Mouse (Mus musculus) heart, embryonic 15.5 days (tissue): ENCODE results near the gene P2rx7. TPM values are rescaled to one million over a fixed set of nuclear protein-coding genes. Genes with fewer than 3 reads are reported as not detected.

Experiments
- ATAC-seq: fragments of 200-750 bp; cut with Nextera tagmentation; replicated peaks from 2 replicates; pipeline ENCODE4 v1.8.0; 2017; ENCODE audit warnings: low read depth, moderate TSS enrichment; ENCODE audit not compliant: insufficient number of reproducible peaks, insufficient read depth, low FRiP score
- H3K27ac ChIP-seq: fragments of 300-500 bp; sonication (generic); 2 replicates; pipeline ENCODE4 v1.5.1; 2015; ENCODE audit warnings: mild to moderate bottlenecking, inconsistent platforms
- H3K27me3 ChIP-seq: fragments of 300-500 bp; sonication (generic); 2 replicates; pipeline ENCODE4 v1.6.1; 2015; ENCODE audit warnings: inconsistent platforms
- H3K36me3 ChIP-seq: fragments of 300-500 bp; sonication (generic); 2 replicates; pipeline ENCODE4 v1.6.1; 2015; ENCODE audit warnings: mild to moderate bottlenecking, inconsistent platforms
- H3K4me1 ChIP-seq: fragments of 300-500 bp; sonication (generic); replicated peaks from 2 replicates; pipeline ENCODE4 v1.6.1; 2015; ENCODE audit warnings: inconsistent platforms
- H3K4me2 ChIP-seq: fragments of 300-500 bp; sonication (generic); 2 replicates; pipeline ENCODE4 v1.6.1; 2015; ENCODE audit warnings: inconsistent platforms, mild to moderate bottlenecking, moderate library complexity
- H3K4me3 ChIP-seq: fragments of 300-500 bp; sonication (generic); 2 replicates; pipeline ENCODE4 v1.5.1; 2015; ENCODE audit warnings: mild to moderate bottlenecking, inconsistent platforms
- H3K9ac ChIP-seq: fragments of 300-500 bp; sonication (generic); 2 replicates; pipeline ENCODE4 v1.6.1; 2015; ENCODE audit warnings: mild to moderate bottlenecking, inconsistent platforms
- H3K9me3 ChIP-seq: fragments of 300-500 bp; sonication (generic); replicated peaks from 2 replicates; pipeline ENCODE4 v1.6.1; 2016; ENCODE audit warnings: inconsistent platforms
- WGBS: fragments of 180-500 bp; shearing (Covaris S2); methylation state at CpG from one replicate; pipeline ENCODE4 v1.1.7; 2015; ENCODE audit warnings: mixed read lengths; 5-methylcytosine and 5-hydroxymethylcytosine counted together
- polyA plus RNA-seq: library from polyadenylated mRNA; unstranded; fragments of >200 nt; fragmentation: Nextera tagmentation; extraction: Ambion mirVana; gene quantifications from 2 replicates; pipeline ENCODE4 v1.2.1, GENCODE M21; 2015

Gene P2rx7
- polyA plus RNA-seq, 1 experiment from 2014 or later, result 3.0 TPM

- Histone ChIP-seq H3K9ac (no peak overlapping the region), H3K9me3 (no peaks in the 10 kb centered on the region), H3K36me3 (no peaks in the 10 kb centered on the region), H3K4me1 (peaks cover 29% of the 10 kb centered on the region), H3K4me3 (no peak overlapping the region), H3K27me3 (no peaks in the 10 kb centered on the region), H3K4me2 (no peak overlapping the region), H3K27ac (no peak overlapping the region)
- ATAC-seq, result no peak
- 81% methylated on average over 11 of the region's 11 CpGs for WGBS
Observed at GRCm38 (mm10) chr5:122624952-122625479, 18.7 kb upstream of the P2rx7 start.

- H3K4me2 ChIP-seq, result no peak overlapping the region
- no peak overlapping the region for H3K9ac ChIP-seq
- H3K4me3 ChIP-seq, result no peak overlapping the region
- no peaks in the 10 kb centered on the region for H3K27me3 ChIP-seq
- 82% methylated on average over 14 of the region's 14 CpGs for WGBS
- no peaks in the 10 kb centered on the region for H3K9me3 ChIP-seq
- H3K4me1 ChIP-seq, result peaks cover 22% of the 10 kb centered on the region
- H3K36me3 ChIP-seq, result no peaks in the 10 kb centered on the region
- no peak for ATAC-seq
- H3K27ac ChIP-seq, result no peak overlapping the region
Observed at GRCm38 (mm10) chr5:122625565-122626252, 18.0 kb upstream of the P2rx7 start.

DNA sequence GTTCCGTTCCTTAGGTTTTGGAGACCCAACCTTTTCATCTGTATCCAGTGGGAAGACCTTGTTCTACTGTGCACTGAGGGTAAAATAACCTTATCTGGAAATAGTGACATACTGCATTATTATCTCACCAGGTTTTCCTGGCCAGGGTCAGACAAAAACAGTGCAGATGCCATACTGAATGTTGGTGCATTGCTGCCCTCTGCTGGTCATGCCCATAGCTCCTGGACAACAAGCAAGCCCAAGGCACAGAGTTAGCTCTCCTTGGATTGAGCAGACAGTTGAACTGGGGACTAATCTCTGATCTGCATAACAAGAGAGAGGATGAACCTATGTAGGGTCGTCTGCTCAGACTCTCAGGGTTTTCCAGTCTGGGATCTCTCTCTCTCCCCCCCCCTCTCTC, 16.5 kb upstream of the P2rx7 start:
- Histone ChIP-seq H3K4me1 (peaks cover 9% of the 10 kb centered on the region), H3K4me2 (no peak overlapping the region), H3K9me3 (no peaks in the 10 kb centered on the region), H3K36me3 (no peaks in the 10 kb centered on the region), H3K4me3 (no peak overlapping the region), H3K9ac (no peak overlapping the region), H3K27me3 (no peaks in the 10 kb centered on the region), H3K27ac (peak overlapping the region; percentile 14; the same call in 1 of the 2 replicates)
- peak; percentile 79 for ATAC-seq
- 21% methylated on average over 2 of the region's 2 CpGs for WGBS

GRCm38 (mm10) chr5:122635228-122635627, 8.5 kb upstream of the P2rx7 start:
- 78% methylated on average over 8 of the region's 8 CpGs for WGBS
- Histone ChIP-seq H3K9me3 (no peaks in the 10 kb centered on the region), H3K9ac (no peak overlapping the region)

DNA sequence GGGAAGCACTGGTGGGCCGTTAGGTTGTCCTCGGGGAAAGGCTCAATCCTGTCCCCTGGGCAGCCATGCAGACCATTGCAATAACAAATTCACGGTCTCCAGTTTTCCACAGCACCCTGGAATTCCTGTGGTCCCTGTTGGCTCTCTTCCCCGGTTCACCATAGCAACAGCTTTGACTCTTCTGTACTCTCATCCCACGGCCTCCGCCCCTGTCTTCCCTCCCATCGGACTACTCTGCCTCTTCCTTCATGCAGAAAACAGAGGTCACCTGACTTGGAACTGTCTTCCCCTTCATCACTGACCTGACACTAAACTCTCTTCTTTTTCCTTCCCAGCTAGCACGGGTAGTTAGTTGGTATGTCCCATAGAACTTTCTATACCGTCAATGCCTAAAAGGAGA, 7.4 kb upstream of the P2rx7 start:
- no peak for ATAC-seq
- Histone ChIP-seq H3K27me3 (no peaks in the 10 kb centered on the region), H3K4me3 (no peak overlapping the region), H3K4me1 (peaks cover 7% of the 10 kb centered on the region; the same call in 1 of the 2 replicates), H3K4me2 (no peak overlapping the region), H3K9ac (no peak overlapping the region), H3K36me3 (no peaks in the 10 kb centered on the region), H3K9me3 (no peaks in the 10 kb centered on the region), H3K27ac (no peak overlapping the region)
- 75% methylated on average over 9 of the region's 9 CpGs for WGBS

More at GRCm38 (mm10) chr5:122635228-122635627, 8.5 kb upstream of the P2rx7 start:
- Histone ChIP-seq H3K27ac (no peak overlapping the region), H3K4me3 (no peak overlapping the region), H3K36me3 (no peaks in the 10 kb centered on the region), H3K27me3 (no peaks in the 10 kb centered on the region), H3K4me1 (peaks cover 7% of the 10 kb centered on the region; the same call in 1 of the 2 replicates), H3K4me2 (no peak overlapping the region)
- no peak for ATAC-seq

DNA sequence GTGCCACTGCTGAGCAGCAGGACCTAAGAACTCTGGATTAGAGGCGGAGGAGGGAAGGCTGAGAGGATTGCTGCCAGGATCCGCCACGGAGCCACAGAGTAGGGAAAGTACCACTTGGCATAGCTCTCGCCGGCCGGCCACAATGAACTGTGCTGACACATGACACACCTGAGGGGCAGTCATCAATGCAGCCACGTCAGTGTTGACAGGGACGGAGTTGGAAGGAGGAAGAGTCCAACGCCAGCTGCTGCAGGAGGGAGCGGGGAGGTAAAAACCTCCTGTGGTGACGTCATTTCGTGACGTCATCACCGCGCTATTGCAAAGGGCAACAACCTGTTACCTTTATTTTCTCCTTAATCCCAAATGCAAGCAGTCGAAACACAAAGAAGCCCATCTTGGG, 6.8 kb upstream of the P2rx7 start:
- Histone ChIP-seq H3K9me3 (no peaks in the 10 kb centered on the region), H3K27ac (no peak overlapping the region), H3K9ac (no peak overlapping the region), H3K4me2 (peak overlapping the region; percentile 52), H3K36me3 (no peaks in the 10 kb centered on the region), H3K27me3 (no peaks in the 10 kb centered on the region), H3K4me1 (peaks cover 7% of the 10 kb centered on the region; the same call in 1 of the 2 replicates), H3K4me3 (peak overlapping the region; percentile 20)
- peak; percentile 45; the same call in 1 of the 2 replicates for ATAC-seq
- 32% methylated on average over 16 of the region's 16 CpGs for WGBS

DNA sequence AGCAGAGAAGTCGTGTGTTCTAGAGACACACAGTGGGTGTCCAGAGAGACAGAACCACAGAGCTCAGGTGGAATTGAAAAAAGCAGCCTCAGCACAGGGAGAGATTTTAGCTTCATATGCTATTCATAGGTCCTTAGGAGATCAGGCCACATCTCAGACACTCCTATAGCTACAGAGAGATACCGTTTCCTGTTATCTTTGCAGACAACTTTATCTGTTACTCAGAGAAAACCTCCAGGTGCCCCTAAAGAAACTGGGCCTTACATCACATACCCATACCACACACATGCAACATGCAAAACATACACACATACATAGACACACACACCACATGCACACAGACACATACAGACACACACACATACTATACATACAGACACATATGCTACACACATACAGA, 5.4 kb upstream of the P2rx7 start:
- H3K9me3 ChIP-seq, result no peaks in the 10 kb centered on the region
- no peak overlapping the region for H3K9ac ChIP-seq
- H3K36me3 ChIP-seq, result no peaks in the 10 kb centered on the region
- H3K27me3 ChIP-seq, result no peaks in the 10 kb centered on the region
- H3K4me1 ChIP-seq, result peaks cover 7% of the 10 kb centered on the region; the same call in 1 of the 2 replicates
- ATAC-seq, result no peak
- H3K4me2 ChIP-seq, result no peak overlapping the region
- H3K27ac ChIP-seq, result no peak overlapping the region
- 48% methylated on average over 2 of the region's 2 CpGs for WGBS
- no peak overlapping the region for H3K4me3 ChIP-seq

- no peak overlapping the region for H3K4me3 ChIP-seq
- H3K9ac ChIP-seq, result no peak overlapping the region
- WGBS, result 88% methylated on average over 4 of the region's 4 CpGs
- no peaks in the 10 kb centered on the region for H3K27me3 ChIP-seq
- H3K4me2 ChIP-seq, result no peak overlapping the region
- no peaks in the 10 kb centered on the region for H3K36me3 ChIP-seq
- ATAC-seq, result no peak
- peaks cover 13% of the 10 kb centered on the region; the same call in 1 of the 2 replicates for H3K4me1 ChIP-seq
- no peak overlapping the region for H3K27ac ChIP-seq
- H3K9me3 ChIP-seq, result no peaks in the 10 kb centered on the region
Observed at GRCm38 (mm10) chr5:122639517-122639916, 4.2 kb upstream of the P2rx7 start.

DNA sequence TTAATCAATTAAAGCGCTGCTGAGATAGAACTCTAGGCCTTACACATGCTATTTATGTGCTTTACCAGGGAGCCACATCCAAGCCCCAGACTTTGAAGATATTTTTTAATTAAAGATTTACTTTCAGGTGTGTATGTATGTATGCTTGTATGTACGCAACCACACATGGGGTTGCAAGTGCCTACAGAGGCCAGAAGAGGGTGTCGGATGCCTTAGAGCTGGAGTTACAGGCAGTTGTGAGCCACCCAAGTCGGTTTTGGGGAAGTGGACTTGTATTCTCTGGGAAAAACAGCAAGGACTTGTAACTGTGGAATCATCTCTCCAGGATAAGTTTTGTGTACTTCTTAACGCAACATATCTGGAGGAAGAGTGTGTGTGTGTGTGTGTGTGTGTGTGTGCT, 3.7 kb upstream of the P2rx7 start:
- Histone ChIP-seq H3K9me3 (no peaks in the 10 kb centered on the region), H3K9ac (no peak overlapping the region), H3K4me3 (no peak overlapping the region), H3K4me1 (peaks cover 13% of the 10 kb centered on the region; the same call in 1 of the 2 replicates), H3K36me3 (no peaks in the 10 kb centered on the region), H3K27me3 (no peaks in the 10 kb centered on the region), H3K4me2 (no peak overlapping the region), H3K27ac (no peak overlapping the region)
- 83% methylated on average over 5 of the region's 5 CpGs for WGBS
- no peak for ATAC-seq

- Histone ChIP-seq H3K4me1 (peaks cover 18% of the 10 kb centered on the region), H3K4me3 (no peak overlapping the region; the same call in 1 of the 2 replicates), H3K4me2 (peak overlapping the region; percentile 32), H3K9me3 (no peaks in the 10 kb centered on the region), H3K9ac (no peak overlapping the region), H3K27ac (no peak overlapping the region; the same call in 1 of the 2 replicates), H3K27me3 (no peaks in the 10 kb centered on the region), H3K36me3 (no peaks in the 10 kb centered on the region)
- 0 out of 2 replicates have a peak, but pooled peaks have one; percentile 23 for ATAC-seq
- WGBS, result 56% methylated on average over 15 of the region's 15 CpGs
Observed at GRCm38 (mm10) chr5:122644111-122644607, 448 bp downstream of the P2rx7 start.

GRCm38 (mm10) chr5:122645290-122645689, 1.6 kb downstream of the P2rx7 start:
- Histone ChIP-seq H3K4me3 (no peak overlapping the region), H3K4me1 (peaks cover 18% of the 10 kb centered on the region), H3K9me3 (no peaks in the 10 kb centered on the region), H3K27me3 (no peaks in the 10 kb centered on the region), H3K4me2 (no peak overlapping the region), H3K27ac (no peak overlapping the region), H3K9ac (no peak overlapping the region), H3K36me3 (no peaks in the 10 kb centered on the region)
- no peak for ATAC-seq
- 48% methylated on average over 6 of the region's 6 CpGs for WGBS
